Mouse (Mus musculus): Measurements from ENCODE around the gene Hipk2.

- TF ChIP-seq CTCF (IDR thresholded peaks at IDR 0.05; ENCODE audit: low read depth) (no peak), EP300 (optimal IDR thresholded peaks at IDR 0.05) (no peak)
These were observed 55.1 kb downstream of the Hipk2 start for GRCm38 (mm10) chr6:38820862-38821261.
